Mouse (Mus musculus) heart, embryonic 14.5 days (tissue): ENCODE results near the gene Scpep1. TPM values are rescaled to one million over a fixed set of nuclear protein-coding genes. Genes with fewer than 3 reads are reported as not detected.

Experiments
- ATAC-seq: fragments of 200-750 bp; cut with Nextera tagmentation; 2 replicates; pipeline ENCODE4 v1.8.0; 2017; ENCODE audit warnings: low read depth, moderate TSS enrichment; ENCODE audit not compliant: insufficient number of reproducible peaks, insufficient read depth, low FRiP score
- H3K27ac ChIP-seq, 2 experiments: fragments of 200-500 bp in 1 of 2; fragments of 300-500 bp in 1 of 2; sonication (generic) in 1 of 2; replicated peaks in 1 of 2; 2 replicates each; pipeline ENCODE4 v1.5.1; 2012 to 2014; ENCODE audit warnings: low read depth in 2 of 2, low read length in 2 of 2, control low read depth in 1 of 2, mild to moderate bottlenecking in 1 of 2, mixed read lengths in 1 of 2; ENCODE audit not compliant: control insufficient read depth in 1 of 2, insufficient read depth in 1 of 2
- H3K27me3 ChIP-seq: fragments of 300-500 bp; sonication (generic); 2 replicates; pipeline ENCODE4 v1.6.1; 2014; ENCODE audit warnings: mild to moderate bottlenecking, low read length, control low read depth; ENCODE audit not compliant: control insufficient read depth, insufficient read depth
- H3K36me3 ChIP-seq: fragments of 300-500 bp; sonication (generic); 2 replicates; pipeline ENCODE4 v1.6.1; 2014; ENCODE audit warnings: mild to moderate bottlenecking, control low read depth, low read length, mixed read lengths; ENCODE audit not compliant: control insufficient read depth, insufficient read depth
- H3K4me1 ChIP-seq, 2 experiments: fragments of 200-500 bp in 1 of 2; fragments of 300-500 bp in 1 of 2; sonication (generic) in 1 of 2; 2 replicates each; pipeline ENCODE4 v1.6.1; 2012 to 2014; ENCODE audit warnings: low read length in 2 of 2, control low read depth in 1 of 2, mixed read lengths in 1 of 2; ENCODE audit not compliant: control insufficient read depth in 2 of 2, insufficient read depth in 2 of 2
- H3K4me2 ChIP-seq: fragments of 300-500 bp; sonication (generic); 2 replicates; pipeline ENCODE4 v1.6.1; 2014; ENCODE audit warnings: mild to moderate bottlenecking, low read length
- H3K4me3 ChIP-seq, 2 experiments: fragments of 200-500 bp in 1 of 2; fragments of 300-500 bp in 1 of 2; sonication (generic) in 1 of 2; 2 replicates each; pipeline ENCODE4 v1.5.1; 2012 to 2014; ENCODE audit warnings: low read length in 2 of 2, mild to moderate bottlenecking in 2 of 2, control low read depth in 1 of 2, low read depth in 1 of 2, moderate library complexity in 1 of 2; ENCODE audit not compliant: control insufficient read depth in 1 of 2, insufficient read depth in 1 of 2
- H3K9ac ChIP-seq: fragments of 300-500 bp; sonication (generic); 2 replicates; pipeline ENCODE4 v1.6.1; 2014; ENCODE audit warnings: mild to moderate bottlenecking, low read length
- H3K9me3 ChIP-seq: fragments of 300-500 bp; sonication (generic); 2 replicates; pipeline ENCODE4 v1.6.1; 2016; ENCODE audit warnings: low read length, control low read depth; ENCODE audit not compliant: control insufficient read depth
- WGBS: fragments of 180-500 bp; shearing (Covaris S2); extraction: QIAGEN DNeasy Blood & Tissue Kit; methylation state at CpG from one replicate; pipeline ENCODE4 v1.1.7; 2014; 5-methylcytosine and 5-hydroxymethylcytosine counted together
- polyA plus RNA-seq: library from polyadenylated mRNA; unstranded; fragments of >200 nt; fragmentation: Nextera tagmentation; extraction: Ambion mirVana; gene quantifications from 2 replicates; pipeline ENCODE4 v1.2.1, GENCODE M21; 2014

Gene Scpep1
- polyA plus RNA-seq, 1 experiment from 2014 or later = 49.9 TPM

GRCm38 (mm10) chr11:88993625-88994024 is 38.4 kb upstream of the Scpep1 start:
- Histone ChIP-seq H3K9ac (no peak overlapping the region), H3K4me3 (no peak overlapping the region), H3K4me2 (no peak overlapping the region), H3K36me3 (peaks cover 18% of the 10 kb centered on the region), H3K4me1 (peaks cover 0 to 8% of the 10 kb centered on the region in 2 experiments; a peak in 2 of 4 replicates), H3K27ac (no peak overlapping the region), H3K27me3 (no peaks in the 10 kb centered on the region), H3K9me3 (no peaks in the 10 kb centered on the region)
- 19% methylated on average over 5 of the region's 5 CpGs for WGBS
- no peak for ATAC-seq

GRCm38 (mm10) chr11:88993186-88993585 is 37.9 kb upstream of the Scpep1 start:
- peaks cover 0 to 5% of the 10 kb centered on the region in 2 experiments; a peak in 1 of 4 replicates for H3K4me1 ChIP-seq
- no peak overlapping the region for H3K4me3 ChIP-seq
- no peak overlapping the region for H3K4me2 ChIP-seq
- H3K9ac ChIP-seq = no peak overlapping the region
- no peaks in the 10 kb centered on the region for H3K27me3 ChIP-seq
- no peak for ATAC-seq
- H3K9me3 ChIP-seq = no peaks in the 10 kb centered on the region
- H3K27ac ChIP-seq = no peak overlapping the region
- H3K36me3 ChIP-seq = peaks cover 18% of the 10 kb centered on the region
- WGBS = 45% methylated on average over 7 of the region's 7 CpGs

GRCm38 (mm10) chr11:88989530-88989929 is 34.3 kb upstream of the Scpep1 start:
- H3K9ac ChIP-seq = no peak overlapping the region
- H3K4me2 ChIP-seq = no peak overlapping the region
- H3K4me3 ChIP-seq = no peak overlapping the region
- H3K4me1 ChIP-seq = no peaks in the 10 kb centered on the region
- ATAC-seq = no peak
- 60% methylated on average over 5 of the region's 5 CpGs for WGBS
- H3K27ac ChIP-seq = no peak overlapping the region
- peaks cover 49% of the 10 kb centered on the region for H3K36me3 ChIP-seq
- no peaks in the 10 kb centered on the region for H3K9me3 ChIP-seq
- H3K27me3 ChIP-seq = no peaks in the 10 kb centered on the region

- no peak overlapping the region for H3K9ac ChIP-seq
These were observed 33.7 kb upstream of the Scpep1 start for GRCm38 (mm10) chr11:88988956-88989355.

GRCm38 (mm10) chr11:88986616-88987015 is 31.4 kb upstream of the Scpep1 start:
- no peak for ATAC-seq
- Histone ChIP-seq H3K27me3 (no peaks in the 10 kb centered on the region), H3K9ac (no peak overlapping the region), H3K4me3 (no peak overlapping the region), H3K4me1 (no peaks in the 10 kb centered on the region), H3K9me3 (no peaks in the 10 kb centered on the region), H3K36me3 (peaks cover 77% of the 10 kb centered on the region), H3K27ac (no peak overlapping the region), H3K4me2 (no peak overlapping the region)
- 83% methylated on average over 10 of the region's 10 CpGs for WGBS

More at GRCm38 (mm10) chr11:88988956-88989355, 33.7 kb upstream of the Scpep1 start:
- H3K4me3 ChIP-seq = no peak overlapping the region
- no peaks in the 10 kb centered on the region for H3K27me3 ChIP-seq
- no peak overlapping the region for H3K27ac ChIP-seq
- H3K36me3 ChIP-seq = peaks cover 54% of the 10 kb centered on the region
- WGBS = 78% methylated on average over 5 of the region's 5 CpGs
- H3K4me1 ChIP-seq = no peaks in the 10 kb centered on the region
- no peaks in the 10 kb centered on the region for H3K9me3 ChIP-seq
- no peak for ATAC-seq
- no peak overlapping the region for H3K4me2 ChIP-seq

- Histone ChIP-seq H3K4me2 (no peak overlapping the region), H3K27ac (no peak overlapping the region), H3K9me3 (no peaks in the 10 kb centered on the region), H3K4me3 (no peak overlapping the region), H3K36me3 (peaks cover 47% of the 10 kb centered on the region), H3K27me3 (no peaks in the 10 kb centered on the region), H3K4me1 (no peaks in the 10 kb centered on the region), H3K9ac (no peak overlapping the region)
- 83% methylated on average over 8 of the region's 8 CpGs for WGBS
- ATAC-seq = no peak
These were observed 26.1 kb upstream of the Scpep1 start for GRCm38 (mm10) chr11:88981337-88981736.

GRCm38 (mm10) chr11:88977188-88977587 is 21.9 kb upstream of the Scpep1 start:
- no peak for ATAC-seq

GRCm38 (mm10) chr11:88976320-88976719 is 21.1 kb upstream of the Scpep1 start:
- no peak for ATAC-seq
- H3K27me3 ChIP-seq = no peaks in the 10 kb centered on the region
- WGBS = 94% methylated on average over 2 of the region's 2 CpGs

More at GRCm38 (mm10) chr11:88977188-88977587, 21.9 kb upstream of the Scpep1 start:
- H3K9ac ChIP-seq = no peak overlapping the region
- 94% methylated on average over 5 of the region's 5 CpGs for WGBS
- H3K27ac ChIP-seq = no peak overlapping the region
- peaks cover 11% of the 10 kb centered on the region for H3K36me3 ChIP-seq
- H3K4me1 ChIP-seq = peaks cover 6% of the 10 kb centered on the region in 2 experiments; a peak in 3 of 4 replicates
- no peak overlapping the region for H3K4me2 ChIP-seq
- no peaks in the 10 kb centered on the region for H3K27me3 ChIP-seq
- no peaks in the 10 kb centered on the region for H3K9me3 ChIP-seq
- no peak overlapping the region for H3K4me3 ChIP-seq

More at GRCm38 (mm10) chr11:88976320-88976719, 21.1 kb upstream of the Scpep1 start:
- H3K27ac ChIP-seq = no peak overlapping the region
- H3K4me2 ChIP-seq = no peak overlapping the region
- no peaks in the 10 kb centered on the region for H3K9me3 ChIP-seq
- peaks cover 6% of the 10 kb centered on the region in 2 experiments; a peak in 3 of 4 replicates for H3K4me1 ChIP-seq
- H3K9ac ChIP-seq = no peak overlapping the region
- H3K36me3 ChIP-seq = peaks cover 3% of the 10 kb centered on the region; the same call in 1 of the 2 replicates
- H3K4me3 ChIP-seq = no peak overlapping the region
